Mouse (Mus musculus) monocyte, adult 59 days (primary cell): Measurements from ENCODE around the gene Espn. TPM values are rescaled to one million over a fixed set of nuclear protein-coding genes. Genes with fewer than 3 reads are reported as not detected.

Experiments used
- total RNA-seq, 2 experiments: library from RNA; stranded (reverse); gene quantifications; one replicate each; pipeline ENCODE4 v1.2.4; 2023

Gene Espn
- 1 to 10 TPM; 2.3 to 4.6 TPM for total RNA-seq

GRCm38 (mm10) chr4:152151966-152152544 is at the start of gene Espn:
Gene Espn (minus strand): TSS chr4:152152371.

GRCm38 (mm10) chr4:152177537-152178343 is 25.6 kb upstream of the Espn start, which contains the start of gene Acot7:
Gene Acot7 (plus strand): TSS chr4:152178134.

DNA sequence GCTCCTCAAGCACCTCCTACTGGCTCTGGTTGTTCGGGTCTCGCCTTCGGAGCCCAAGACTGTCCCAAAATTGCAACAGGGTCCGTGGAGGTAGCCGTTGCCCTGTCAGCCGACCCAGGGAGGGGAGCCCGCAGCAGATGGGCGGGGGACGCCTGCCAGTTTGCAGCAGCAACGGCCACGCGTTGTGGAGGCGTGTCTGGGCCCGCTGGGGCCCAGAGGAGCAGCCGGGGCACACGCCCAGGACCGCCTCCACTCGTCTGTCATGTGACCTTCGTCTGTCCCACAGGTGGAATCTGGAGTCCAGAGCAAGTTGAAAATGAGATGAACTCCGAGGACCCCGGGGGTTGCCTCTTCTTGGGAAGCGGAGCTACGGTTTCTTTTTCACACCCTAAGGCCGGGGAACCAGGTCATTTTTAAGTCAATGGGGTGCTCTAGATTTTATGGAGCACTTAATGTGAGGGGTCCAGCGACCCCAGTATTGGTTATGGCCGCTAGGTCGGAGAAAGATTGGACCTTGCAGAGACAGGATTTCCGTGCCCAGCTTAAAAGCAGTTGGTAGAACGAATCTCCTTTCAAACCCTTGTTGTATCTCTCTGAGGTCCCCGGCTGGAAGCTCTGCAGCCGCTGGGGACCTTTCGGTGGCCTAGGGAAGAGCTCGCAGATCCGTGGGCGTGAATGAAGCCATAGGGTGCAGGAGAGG is 6.6 kb upstream of the Espn start, which contains the start of gene Hes2:
Gene Hes2, plus strand, starts transcription at position 283 of the 700 bp plus-strand sequence.

GRCm38 (mm10) chr4:152115921-152116612 is 36.1 kb downstream of the Espn start, which contains the start of gene Tnfrsf25:
Gene Tnfrsf25 (plus strand): TSS chr4:152115934.

DNA sequence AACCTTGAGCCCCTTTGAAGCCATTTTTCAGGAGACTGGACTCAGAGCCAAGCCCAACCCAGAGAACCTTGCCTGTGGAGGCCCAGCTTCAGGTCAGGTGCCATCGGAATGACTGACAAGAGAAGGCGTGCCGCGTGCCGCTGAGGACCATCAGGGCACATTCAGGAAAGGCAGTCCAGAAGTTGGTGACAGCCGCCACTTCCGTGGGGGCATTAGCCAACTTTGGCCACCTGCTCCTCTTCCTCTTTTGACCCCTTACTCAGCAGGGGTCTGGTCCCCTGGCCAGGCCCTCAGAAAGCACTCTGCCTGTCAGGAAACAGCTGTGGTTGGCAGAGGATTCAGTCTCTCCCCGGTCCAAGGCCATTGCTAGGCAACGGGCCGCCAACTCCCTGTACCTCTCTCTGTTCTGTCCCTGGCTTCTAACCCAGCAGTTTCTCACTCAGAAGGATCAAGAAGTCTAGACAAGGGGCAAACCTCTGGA is 80.0 kb downstream of the Espn start, which contains the start of gene Plekhg5:
Gene Plekhg5, plus strand, starts transcription at position 378 of the 481 bp plus-strand sequence.

Other genes starting within 250 kb of the Espn start
- gene Dnajc11, start 218.7 kb downstream of the Espn start, total RNA-seq: 10 to 100 TPM; 46.3 to 52.5 TPM
- 10 to 100 TPM; 24.7 to 34.0 TPM for gene Thap3, start 163.4 kb downstream of the Espn start, total RNA-seq
- 1 to 10 TPM; 8.5 to 8.6 TPM for gene Phf13, start 156.1 kb downstream of the Espn start, total RNA-seq
- 10 to 100 TPM; 23.1 to 25.3 TPM for gene Klhl21, start 143.6 kb downstream of the Espn start, total RNA-seq
- gene Zbtb48, start 124.7 kb downstream of the Espn start, total RNA-seq: 10 to 100 TPM; 10.6 to 11.2 TPM
- not detected for gene Tas1r1, start 113.8 kb downstream of the Espn start, total RNA-seq
- gene Nol9, start 113.0 kb downstream of the Espn start, total RNA-seq: 10 to 100 TPM; 21.2 to 23.1 TPM
- 1 to 10 TPM; 2.8 to 3.0 TPM for gene Plekhg5, start 79.9 kb downstream of the Espn start, total RNA-seq
- gene Tnfrsf25, start 36.4 kb downstream of the Espn start, total RNA-seq: under 1 TPM; 0.49 to 0.58 TPM
- gene Hes2, start 6.5 kb upstream of the Espn start, total RNA-seq: not detected
- gene Acot7, start 25.8 kb upstream of the Espn start, total RNA-seq: 10 to 100 TPM; 15.6 to 19.8 TPM
- under 1 TPM; 0.24 to 0.73 TPM for gene Gpr153, start 121.9 kb upstream of the Espn start, total RNA-seq
- gene Hes3, start 139.3 kb upstream of the Espn start, total RNA-seq: not detected
- gene Icmt, start 144.9 kb upstream of the Espn start, total RNA-seq: 10 to 100 TPM; 16.3 to 18.7 TPM
- gene Rnf207, start 166.6 kb upstream of the Espn start, total RNA-seq: not detected
- 100 to 1,000 TPM; 515 to 640 TPM for gene Rpl22, start 173.4 kb upstream of the Espn start, total RNA-seq
- gene Chd5, start 186.3 kb upstream of the Espn start, total RNA-seq: under 1 TPM; 0.50 to 0.61 TPM